Mouse (Mus musculus): Measurements from ENCODE around the gene Lrba. TPM values are rescaled to one million over a fixed set of nuclear protein-coding genes. Genes with fewer than 3 reads are reported as not detected.

Gene Lrba
- 10 to 100 TPM; 23.7 to 24.0 TPM for total RNA-seq (2021)

- DNase-seq, result peak; percentile 74 to 82
- intact Hi-C loops (cut with DNase I), result loop anchor here (2.0 to 10.0 kb wide), 2 partner anchors 82 to 700 kb away; partner anchors contain the start of genes Dclk2 and Rps3a1
These were observed at the start of gene Lrba for GRCm38 (mm10) chr3:86224564-86225421. Gene Lrba, plus strand, starts transcription at chr3:86224680.

DNA sequence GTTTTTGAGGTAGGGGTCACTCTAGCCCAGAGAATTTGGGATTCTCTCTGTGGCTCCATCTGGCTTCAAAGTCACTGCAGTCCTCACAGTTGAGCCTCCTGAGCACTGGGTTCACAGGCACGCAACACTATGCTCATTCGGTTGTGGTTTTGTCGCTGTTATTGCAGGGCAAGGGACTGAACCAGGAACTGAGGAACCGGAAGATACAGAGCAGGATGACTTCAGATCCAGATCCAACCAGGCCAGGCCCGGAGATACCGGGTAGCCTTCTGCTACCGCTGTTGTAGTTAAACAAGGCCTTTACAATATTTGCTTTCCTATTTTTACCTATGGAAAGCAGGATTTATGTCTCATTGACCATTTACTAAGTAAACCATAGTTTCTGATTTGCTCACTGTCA lies 44.8 kb upstream of the Lrba start:
- intact Hi-C loops (cut with DNase I), result no loop called here
- no peak for DNase-seq

DNA sequence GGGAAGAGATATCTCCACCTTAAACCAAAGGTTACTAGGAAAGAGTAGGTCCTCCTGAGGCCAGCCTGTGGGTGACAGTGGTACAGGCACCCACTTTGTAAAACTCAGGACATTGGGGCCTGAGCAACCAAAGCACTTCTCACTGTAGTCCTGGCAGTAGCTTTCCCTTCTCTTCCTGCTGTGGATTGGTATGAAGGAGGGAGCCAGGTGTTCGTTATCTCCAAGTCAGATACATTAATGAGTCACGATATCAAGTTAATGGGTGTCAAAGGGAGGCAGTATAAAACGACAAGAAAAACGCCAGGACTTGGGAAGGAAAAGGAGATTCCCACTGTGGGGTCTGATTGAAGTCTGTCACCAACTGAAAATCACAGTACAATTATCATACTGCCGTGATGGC lies 43.4 kb upstream of the Lrba start:
- DNase-seq, result no peak
- intact Hi-C loops (cut with DNase I), result no loop called here

DNA sequence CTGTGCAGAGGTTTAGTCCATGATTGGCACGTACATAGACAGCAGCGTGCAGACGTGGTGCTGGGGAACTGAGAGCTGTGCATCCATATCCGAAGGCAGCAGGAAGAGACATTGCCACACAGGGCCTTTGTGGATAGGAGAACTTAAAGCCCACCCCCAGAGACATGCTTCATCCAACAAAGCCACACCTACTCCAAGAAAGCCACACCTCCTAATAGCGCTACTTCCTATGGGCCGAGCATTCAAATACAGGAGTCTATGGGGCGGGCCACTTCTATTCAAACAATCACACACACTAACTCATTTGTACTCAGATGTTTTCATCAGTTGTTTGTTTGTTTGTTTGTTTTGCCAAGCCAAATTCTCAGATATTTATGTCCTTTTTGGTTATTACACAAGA lies 39.9 kb upstream of the Lrba start:
- intact Hi-C loops (cut with DNase I), result no loop called here
- DNase-seq, result no peak

DNA sequence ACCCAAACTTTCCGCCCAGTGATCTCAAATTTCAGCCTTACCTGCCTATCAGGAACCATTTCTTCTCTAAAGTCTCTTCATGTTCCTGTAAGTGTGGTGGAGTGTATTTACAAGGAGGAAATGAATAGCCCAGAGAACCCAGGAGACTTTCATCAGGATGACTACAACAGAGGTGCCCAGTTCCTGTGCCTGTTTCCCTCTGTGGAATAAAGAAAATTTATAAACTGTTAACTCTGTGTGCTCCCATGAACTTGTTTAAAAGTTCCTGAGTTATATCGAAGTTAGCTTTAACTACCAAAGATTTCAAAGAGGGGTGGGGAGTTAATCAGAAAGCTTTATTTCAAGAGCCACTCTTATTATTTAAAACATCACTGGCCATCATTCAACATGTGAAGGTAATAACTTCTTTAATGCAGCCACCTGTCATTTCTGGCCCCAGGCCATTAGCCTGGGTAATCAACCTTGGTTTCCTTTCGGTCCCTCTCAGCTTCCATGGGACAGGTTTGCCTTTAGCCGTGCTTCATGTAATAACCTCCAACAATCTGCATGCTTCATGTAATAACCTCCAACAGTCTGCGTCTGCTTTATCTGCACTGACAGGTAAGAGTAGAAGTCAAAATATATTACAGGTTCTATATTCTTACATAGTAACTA lies 36.6 kb upstream of the Lrba start:
- intact Hi-C loops (cut with DNase I), result no loop called here
- no peak for DNase-seq

GRCm38 (mm10) chr3:86195981-86196380 lies 28.5 kb upstream of the Lrba start:
- intact Hi-C loops (cut with DNase I), result no loop called here
- DNase-seq, result no peak

DNA sequence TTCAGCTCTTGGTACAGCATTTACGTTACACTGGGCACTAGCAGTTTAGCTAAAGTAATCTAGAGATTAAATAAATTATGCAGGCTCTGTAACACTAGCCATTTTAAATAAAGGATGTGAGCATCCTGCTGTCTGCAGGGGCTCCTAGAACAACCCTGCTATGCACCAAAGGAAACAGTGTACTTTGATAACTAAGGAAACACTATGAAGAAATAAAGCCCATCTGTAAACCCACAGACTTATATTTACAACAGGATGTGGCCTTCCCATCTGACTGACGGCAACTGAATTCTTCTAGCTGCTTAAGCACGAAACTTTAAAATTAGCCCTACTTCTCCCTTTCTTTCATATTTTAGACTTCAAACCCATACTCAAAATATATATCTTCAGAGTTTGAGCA lies 28.0 kb upstream of the Lrba start:
- DNase-seq, result no peak
- intact Hi-C loops (cut with DNase I), result no loop called here

GRCm38 (mm10) chr3:86201645-86202175 lies 22.8 kb upstream of the Lrba start:
- no peak for DNase-seq
- intact Hi-C loops (cut with DNase I), result no loop called here

DNA sequence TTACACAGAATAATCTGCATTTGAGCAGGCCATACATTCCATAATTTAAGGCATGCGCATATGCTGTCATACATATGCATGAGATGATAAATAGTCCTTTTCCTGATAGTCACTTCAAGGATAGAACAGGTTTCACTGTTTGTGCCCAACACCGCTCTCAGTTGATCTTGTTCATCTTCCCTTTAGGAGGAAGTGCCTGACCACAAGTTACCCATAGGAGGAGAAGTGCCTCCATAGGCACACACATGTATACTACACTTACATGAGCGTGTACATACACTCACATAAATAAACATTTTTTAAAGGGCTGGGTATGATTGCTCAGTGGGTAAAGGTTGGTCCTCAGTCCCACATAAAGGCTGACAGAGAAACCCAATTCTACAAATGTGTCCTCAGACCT lies 22.0 kb upstream of the Lrba start:
- no peak for DNase-seq
- intact Hi-C loops (cut with DNase I), result no loop called here

- no peak for DNase-seq
- intact Hi-C loops (cut with DNase I), result no loop called here
These were observed 19.7 kb upstream of the Lrba start for GRCm38 (mm10) chr3:86204608-86205358.

- intact Hi-C loops (cut with DNase I), result no loop called here
- DNase-seq, result no peak
These were observed 17.9 kb upstream of the Lrba start for GRCm38 (mm10) chr3:86206556-86206955.

- intact Hi-C loops (cut with DNase I), result no loop called here
- no peak for DNase-seq
These were observed 14.1 kb upstream of the Lrba start for GRCm38 (mm10) chr3:86210267-86210939.

GRCm38 (mm10) chr3:86210959-86211358 lies 13.5 kb upstream of the Lrba start:
- intact Hi-C loops (cut with DNase I), result no loop called here
- DNase-seq, result no peak

GRCm38 (mm10) chr3:86214248-86214647 lies 10.2 kb upstream of the Lrba start:
- no peak for DNase-seq
- intact Hi-C loops (cut with DNase I), result no loop called here

- intact Hi-C loops (cut with DNase I), result loop anchor here (2.0 to 10.0 kb wide), 2 partner anchors 81 to 701 kb away; partner anchors contain the start of genes Dclk2 and Rps3a1
- DNase-seq, result peak; percentile 83 to 85
These were observed 706 bp upstream of the Lrba start for GRCm38 (mm10) chr3:86223634-86224313.

GRCm38 (mm10) chr3:86224314-86224563 lies 241 bp upstream of the Lrba start:
- intact Hi-C loops (cut with DNase I), result loop anchor here (2.0 to 10.0 kb wide), 2 partner anchors 81 to 701 kb away; partner anchors contain the start of genes Dclk2 and Rps3a1
- no peak for DNase-seq

- DNase-seq, result no peak
- intact Hi-C loops (cut with DNase I), result no loop called here
These were observed 7.1 kb downstream of the Lrba start for GRCm38 (mm10) chr3:86231532-86232086.

DNA sequence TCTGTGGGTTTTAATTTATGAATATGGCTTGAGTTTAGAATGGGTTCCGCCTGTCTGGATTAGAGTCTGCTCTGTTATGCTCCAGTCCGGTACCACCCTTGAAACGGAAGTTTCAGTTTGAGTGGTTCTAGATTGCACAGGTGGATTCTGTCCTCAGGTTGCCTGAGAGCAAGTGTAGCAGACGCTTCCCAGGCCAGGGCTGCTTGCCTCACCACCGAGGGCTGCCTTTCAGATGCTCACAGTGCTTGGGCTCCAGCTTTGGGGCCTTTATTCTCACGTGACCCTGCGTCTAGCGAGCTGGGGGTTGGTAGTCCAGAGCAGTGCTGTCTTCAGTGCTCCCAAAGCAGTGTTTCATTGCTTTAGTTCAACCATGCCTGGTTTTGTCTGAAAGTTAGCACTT lies 22.7 kb downstream of the Lrba start:
- DNase-seq, result no peak
- intact Hi-C loops (cut with DNase I), result no loop called here

DNA sequence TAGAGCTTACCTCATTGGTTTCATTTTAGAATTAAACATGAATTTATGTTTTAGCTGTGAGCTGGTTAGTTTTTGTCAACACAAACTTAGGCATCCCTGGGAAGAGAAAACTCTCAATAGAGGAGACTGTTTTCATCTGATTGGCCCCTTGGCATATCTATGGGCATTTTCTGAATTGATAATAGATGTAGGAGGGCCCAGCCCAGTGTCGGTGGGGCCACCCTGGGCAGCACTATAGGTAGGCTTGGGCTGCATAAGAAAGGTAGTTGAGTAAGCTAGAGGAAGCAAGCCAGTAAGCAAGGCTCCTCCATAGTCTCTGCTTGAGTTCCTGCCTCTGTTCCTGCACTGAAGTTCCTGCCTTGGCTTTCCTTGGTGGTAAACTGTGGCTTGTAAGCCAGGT lies 26.7 kb downstream of the Lrba start:
- intact Hi-C loops (cut with DNase I), result no loop called here
- DNase-seq, result no peak

DNA sequence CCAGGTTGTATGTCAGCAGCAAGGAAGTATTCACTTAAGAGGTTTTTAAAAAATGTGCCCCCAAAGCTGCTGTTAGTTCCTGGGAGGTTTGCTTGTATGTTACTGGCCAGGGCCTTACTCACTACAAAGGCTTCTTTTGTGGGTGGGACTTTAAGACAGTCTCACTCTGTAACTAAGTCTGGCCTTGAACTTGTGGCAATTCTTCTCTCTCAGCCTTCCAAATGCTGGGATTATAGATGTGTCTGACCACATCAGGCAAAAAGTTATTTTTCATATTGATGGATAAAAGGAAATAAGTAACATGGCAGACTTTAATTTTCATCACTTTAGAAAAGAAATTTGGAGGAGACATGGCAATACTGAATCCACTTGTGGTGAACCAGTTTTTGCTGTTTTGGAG lies 28.1 kb downstream of the Lrba start:
- intact Hi-C loops (cut with DNase I), result no loop called here
- DNase-seq, result no peak

Measured in heart, postnatal 36 days (tissue).